Mouse (Mus musculus) liver, embryonic 14.5 days (tissue): ENCODE measurements around the gene Cobl.

ENCODE experiments used
- CTCF ChIP-seq: IDR thresholded peaks from 2 replicates; pipeline ENCODE4 v1.5.1; 2016; ENCODE audit warnings: antibody characterized with exemption, low read depth, control low read depth
- EP300 ChIP-seq: IDR thresholded peaks from 2 replicates; pipeline ENCODE4 v1.6.1; 2016; ENCODE audit warnings: antibody characterized with exemption, low read depth

- TF ChIP-seq CTCF (no peak), EP300 (no peak)
These were observed 38.0 kb downstream of the Cobl start for GRCm38 (mm10) chr11:12426746-12427145.
